Mouse (Mus musculus): ENCODE results near the gene Ccdc102a.

GRCm38 (mm10) chr8:94875871-94876150, 42.1 kb downstream of the Ccdc102a start:
- TF ChIP-seq CHD2 (IDR thresholded peaks at IDR 0.05; ENCODE audit: low read depth, low read length) (no peak), ZNF384 (IDR thresholded peaks at IDR 0.05; ENCODE audit: low read depth, low read length) (no peak), ZC3H11A (IDR thresholded peaks at IDR 0.05; ENCODE audit: borderline replicate concordance, low read depth, low read length) (no peak), HCFC1 (IDR thresholded peaks at IDR 0.05; ENCODE audit: borderline replicate concordance, insufficient read depth, low read length) (no peak)

Data from ES-E14 (cell line).